Mouse (Mus musculus): ENCODE results near the gene Plce1. TPM values are rescaled to one million over a fixed set of nuclear protein-coding genes. Genes with fewer than 3 reads are reported as not detected.

The Plce1 gene
- polyA plus RNA-seq, 1 experiment from 2014 or later, result 4.3 TPM

DNA sequence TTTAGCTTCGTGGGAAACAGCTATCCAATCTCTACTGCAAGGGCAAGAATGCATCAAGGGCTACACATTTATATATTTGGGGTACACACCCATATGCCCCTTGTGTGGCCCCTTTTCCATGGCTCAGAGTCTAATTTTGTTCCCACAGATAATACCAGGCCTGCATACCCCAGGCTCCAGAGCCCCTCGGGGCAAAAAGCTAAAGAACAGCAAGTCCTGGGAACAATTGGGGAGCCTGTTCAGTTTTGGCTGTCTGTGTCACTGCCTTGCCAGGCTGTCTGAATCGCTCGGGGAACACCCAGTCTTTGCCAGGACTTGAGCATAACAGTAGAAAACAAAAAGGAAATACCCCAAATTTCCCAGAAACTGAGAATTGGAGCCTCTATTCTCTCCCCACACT is 20.2 kb upstream of the Plce1 start:
- no peak for DNase-seq (ENCODE audit: low spot score, missing footprints)
- no peak overlapping the region for H3K4me3 ChIP-seq (ENCODE audit: low read depth, low read length)

DNA sequence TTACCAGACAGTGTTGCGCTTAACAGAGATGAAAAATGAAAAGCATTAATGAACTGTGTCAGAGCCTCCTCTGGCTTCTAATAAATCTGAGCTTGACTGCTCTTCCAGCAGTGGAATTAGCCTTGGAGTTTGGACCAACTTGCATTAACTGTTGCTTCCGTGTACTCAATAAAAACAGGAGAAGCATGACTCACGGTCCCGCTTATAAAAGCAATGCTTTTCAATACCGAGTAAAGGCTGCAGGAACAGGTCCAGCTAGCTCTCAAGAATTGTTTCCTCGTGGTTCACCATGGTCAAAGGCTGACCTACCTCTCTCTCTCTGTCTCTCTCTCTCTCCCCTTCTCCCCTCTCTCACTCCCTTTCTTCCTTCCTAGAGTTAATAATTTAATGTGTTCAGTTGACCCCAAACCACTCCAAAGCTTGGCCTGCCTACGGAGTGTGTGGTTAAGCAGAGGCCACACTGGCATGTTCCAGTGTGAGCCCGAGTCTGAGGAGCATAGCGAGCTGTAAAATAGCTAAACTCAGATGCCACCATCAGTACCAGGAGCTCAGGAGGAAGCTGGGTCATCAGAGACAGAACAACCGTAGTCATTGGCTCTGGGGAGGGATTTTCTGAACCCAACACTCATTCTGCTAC is 10.5 kb upstream of the Plce1 start:
- no peak overlapping the region for H3K27ac ChIP-seq (ENCODE audit: low read depth, low read length)
- H3K27me3 ChIP-seq (ENCODE audit: control insufficient read depth, insufficient read depth, low read length), result no peaks in the 10 kb centered on the region
- H3K9ac ChIP-seq (ENCODE audit: low read length), result no peak overlapping the region
- H3K36me3 ChIP-seq (ENCODE audit: control insufficient read depth, insufficient read depth, low read length), result no peaks in the 10 kb centered on the region
- no peak overlapping the region for H3K4me2 ChIP-seq
- WGBS, result 87% methylated on average over 10 of the region's 10 CpGs
- ATAC-seq (ENCODE audit: low FRiP score) (no peak), DNase-seq (ENCODE audit: low spot score, missing footprints) (no peak)
- H3K9me3 ChIP-seq (ENCODE audit: control insufficient read depth, low read length), result no peaks in the 10 kb centered on the region
- H3K4me1 ChIP-seq (ENCODE audit: control insufficient read depth, insufficient read depth, low read length), result no peaks in the 10 kb centered on the region
- H3K4me3 ChIP-seq (ENCODE audit: low read depth, low read length), result no peak overlapping the region

More for the DNA sequence above, 20.2 kb upstream of the Plce1 start:
- WGBS, result 83% methylated on average over 4 of the region's 4 CpGs
- Histone ChIP-seq H3K27ac (ENCODE audit: low read depth, low read length) (no peak overlapping the region), H3K9ac (ENCODE audit: low read length) (no peak overlapping the region), H3K36me3 (ENCODE audit: control insufficient read depth, insufficient read depth, low read length) (no peaks in the 10 kb centered on the region), H3K9me3 (ENCODE audit: control insufficient read depth, low read length) (peaks cover 3% of the 10 kb centered on the region; the same call in 1 of the 2 replicates), H3K27me3 (ENCODE audit: control insufficient read depth, insufficient read depth, low read length) (no peaks in the 10 kb centered on the region), H3K4me2 (no peak overlapping the region), H3K4me1 (ENCODE audit: control insufficient read depth, insufficient read depth, low read length) (no peaks in the 10 kb centered on the region)
- ATAC-seq (ENCODE audit: low FRiP score), result no peak

DNA sequence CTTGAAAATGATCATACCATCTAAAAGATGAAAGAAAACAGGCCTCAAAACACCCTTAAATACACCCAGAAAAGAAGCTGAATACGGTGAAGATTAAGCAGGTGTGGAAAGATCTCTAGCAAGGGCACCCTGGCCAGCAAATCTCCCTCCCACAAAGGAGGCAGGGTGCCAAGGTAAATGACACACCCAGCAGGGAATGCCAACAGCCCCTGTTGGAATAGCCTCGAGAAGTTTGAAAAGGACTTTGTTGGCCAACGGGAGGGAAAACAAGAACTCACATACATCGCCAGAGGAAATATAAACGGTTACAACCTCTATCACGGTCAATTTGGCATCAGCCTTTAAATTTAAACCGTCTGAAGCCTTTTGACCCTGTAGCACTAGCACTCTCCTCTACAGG is 5.5 kb upstream of the Plce1 start:
- peaks cover 6% of the 10 kb centered on the region for H3K27me3 ChIP-seq (ENCODE audit: control insufficient read depth, insufficient read depth, low read length)
- H3K4me3 ChIP-seq (ENCODE audit: low read depth, low read length), result no peak overlapping the region
- H3K9ac ChIP-seq (ENCODE audit: low read length), result no peak overlapping the region
- WGBS, result 81% methylated on average over 7 of the region's 7 CpGs
- no peak for DNase-seq (ENCODE audit: low spot score, missing footprints)
- H3K4me2 ChIP-seq, result no peak overlapping the region
- ATAC-seq (ENCODE audit: low FRiP score), result no peak
- H3K4me1 ChIP-seq (ENCODE audit: control insufficient read depth, insufficient read depth, low read length), result peaks cover 11% of the 10 kb centered on the region
- H3K9me3 ChIP-seq (ENCODE audit: control insufficient read depth, low read length), result no peaks in the 10 kb centered on the region
- no peaks in the 10 kb centered on the region for H3K36me3 ChIP-seq (ENCODE audit: control insufficient read depth, insufficient read depth, low read length)
- H3K27ac ChIP-seq (ENCODE audit: low read depth, low read length), result no peak overlapping the region

DNA sequence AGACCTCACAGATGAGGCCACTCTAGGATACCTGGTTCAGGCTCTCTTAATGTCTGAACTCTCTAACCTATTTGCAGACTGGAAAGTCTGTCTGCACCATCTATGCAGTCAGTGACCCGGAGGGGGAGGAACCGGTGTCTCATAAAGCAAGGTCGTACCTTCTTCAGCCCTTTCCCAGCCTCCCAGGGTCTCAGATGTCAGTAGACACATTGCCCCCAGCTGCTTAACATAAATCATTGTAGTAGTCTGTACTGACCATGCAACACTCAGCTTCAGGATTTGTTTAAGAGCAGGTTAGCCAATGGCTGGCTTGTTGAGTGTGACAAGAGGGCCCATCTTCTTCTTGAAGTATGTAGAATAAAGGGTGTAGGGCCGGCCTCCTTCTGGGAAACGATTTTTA is 2.6 kb upstream of the Plce1 start:
- 47% methylated on average over 5 of the region's 5 CpGs for WGBS
- peaks cover 13% of the 10 kb centered on the region for H3K27me3 ChIP-seq (ENCODE audit: control insufficient read depth, insufficient read depth, low read length)
- DNase-seq (ENCODE audit: low spot score, missing footprints), result peak; percentile 87
- no peak overlapping the region for H3K27ac ChIP-seq (ENCODE audit: low read depth, low read length)
- no peak for ATAC-seq (ENCODE audit: low FRiP score)
- no peaks in the 10 kb centered on the region for H3K9me3 ChIP-seq (ENCODE audit: control insufficient read depth, low read length)
- no peak overlapping the region for H3K4me2 ChIP-seq
- no peaks in the 10 kb centered on the region for H3K36me3 ChIP-seq (ENCODE audit: control insufficient read depth, insufficient read depth, low read length)
- H3K9ac ChIP-seq (ENCODE audit: low read length), result no peak overlapping the region
- H3K4me1 ChIP-seq (ENCODE audit: control insufficient read depth, insufficient read depth, low read length), result peaks cover 22% of the 10 kb centered on the region
- H3K4me3 ChIP-seq (ENCODE audit: low read depth, low read length), result no peak overlapping the region

DNA sequence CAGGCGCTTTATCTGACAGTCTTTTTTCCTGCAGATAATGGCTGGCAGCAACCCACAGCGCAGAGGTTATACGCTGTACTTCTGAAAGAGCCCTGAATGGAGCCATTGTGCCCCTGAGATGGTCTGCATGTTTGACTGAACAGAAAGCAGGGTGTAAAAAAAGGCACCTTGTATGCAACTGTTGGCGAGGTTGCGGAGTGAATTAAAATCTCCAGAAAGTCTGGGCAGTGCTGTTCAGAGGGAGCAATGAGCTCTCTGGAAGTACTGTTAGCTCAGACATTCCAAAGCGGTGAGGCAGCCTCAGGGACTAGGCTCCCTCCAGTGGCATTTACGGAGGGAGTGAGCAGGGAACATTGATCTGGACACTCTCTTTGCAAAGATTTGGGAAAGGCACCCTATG is 2.0 kb upstream of the Plce1 start:
- Histone ChIP-seq H3K4me2 (0 out of 2 replicates have a peak overlapping the region, but pooled peaks have one; percentile 3), H3K9me3 (ENCODE audit: control insufficient read depth, low read length) (no peaks in the 10 kb centered on the region), H3K4me1 (ENCODE audit: control insufficient read depth, insufficient read depth, low read length) (peaks cover 22% of the 10 kb centered on the region), H3K27ac (ENCODE audit: low read depth, low read length) (peak overlapping the region; percentile 22; the same call in 1 of the 2 replicates), H3K36me3 (ENCODE audit: control insufficient read depth, insufficient read depth, low read length) (no peaks in the 10 kb centered on the region), H3K27me3 (ENCODE audit: control insufficient read depth, insufficient read depth, low read length) (peaks cover 17% of the 10 kb centered on the region), H3K4me3 (ENCODE audit: low read depth, low read length) (no peak overlapping the region), H3K9ac (ENCODE audit: low read length) (no peak overlapping the region)
- peak; percentile 68 for ATAC-seq (ENCODE audit: low FRiP score)
- WGBS, result 15% methylated on average over 7 of the region's 7 CpGs
- peak; percentile 94 for DNase-seq (ENCODE audit: low spot score, missing footprints)

DNA sequence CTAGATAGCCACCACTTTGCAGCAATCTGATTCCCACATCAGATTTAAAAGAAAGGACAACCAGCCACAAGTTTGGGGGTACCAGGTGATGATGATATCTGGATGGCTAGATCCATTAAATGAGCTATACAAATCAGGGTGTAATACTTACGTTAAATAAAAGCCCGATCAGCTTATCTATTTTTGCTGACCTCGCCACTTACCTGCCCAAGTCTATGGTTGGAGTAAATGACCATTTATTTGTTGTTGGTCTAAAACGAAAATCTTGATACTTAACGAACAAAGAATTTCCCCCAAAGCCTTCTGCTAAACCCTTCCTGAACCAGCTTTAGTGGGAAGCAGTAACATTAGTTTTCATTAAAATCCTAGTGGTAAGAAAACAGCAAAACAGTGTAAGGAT is 1.4 kb upstream of the Plce1 start:
- H3K9ac ChIP-seq (ENCODE audit: low read length), result no peak overlapping the region
- peaks cover 19% of the 10 kb centered on the region for H3K27me3 ChIP-seq (ENCODE audit: control insufficient read depth, insufficient read depth, low read length)
- no peak overlapping the region for H3K4me2 ChIP-seq
- H3K4me1 ChIP-seq (ENCODE audit: control insufficient read depth, insufficient read depth, low read length), result peaks cover 22% of the 10 kb centered on the region
- H3K4me3 ChIP-seq (ENCODE audit: low read depth, low read length), result no peak overlapping the region
- H3K36me3 ChIP-seq (ENCODE audit: control insufficient read depth, insufficient read depth, low read length), result no peaks in the 10 kb centered on the region
- ATAC-seq (ENCODE audit: low FRiP score) (no peak), DNase-seq (ENCODE audit: low spot score, missing footprints) (peak; percentile 86)
- 83% methylated on average over 5 of the region's 5 CpGs for WGBS
- H3K9me3 ChIP-seq (ENCODE audit: control insufficient read depth, low read length), result no peaks in the 10 kb centered on the region
- H3K27ac ChIP-seq (ENCODE audit: low read depth, low read length), result peak overlapping the region; percentile 22; the same call in 1 of the 2 replicates

DNA sequence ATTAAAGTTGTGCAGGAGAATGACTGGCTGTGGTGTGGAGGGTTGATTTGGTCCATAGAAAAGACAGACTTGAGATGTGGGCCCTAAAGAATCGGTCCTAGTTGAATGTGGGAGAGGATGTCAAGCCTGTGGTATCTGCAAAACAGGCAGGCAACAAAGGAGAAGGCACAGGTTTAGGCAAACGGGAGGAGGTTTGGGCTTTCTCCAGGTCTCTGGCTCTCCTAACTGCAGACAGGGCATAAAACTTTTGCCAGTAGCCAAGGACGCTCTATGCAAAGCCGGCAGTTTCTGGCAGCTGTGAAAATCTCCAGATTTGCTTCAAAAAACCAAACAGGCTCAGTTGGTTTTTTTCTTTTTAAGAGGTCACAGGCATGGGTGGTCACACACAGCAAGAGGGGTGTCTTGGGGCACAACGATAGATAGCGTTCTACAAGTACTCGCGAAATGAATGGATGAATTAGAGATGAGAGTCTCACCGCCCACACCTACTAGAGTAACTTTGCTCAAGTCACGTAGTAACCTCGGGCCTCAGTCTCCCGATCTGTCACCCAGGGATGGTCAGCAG is 671 bp upstream of the Plce1 start:
- Histone ChIP-seq H3K4me2 (peak overlapping the region; percentile 97), H3K4me3 (ENCODE audit: low read depth, low read length) (peak overlapping the region; percentile 61), H3K27me3 (ENCODE audit: control insufficient read depth, insufficient read depth, low read length) (peaks cover 24% of the 10 kb centered on the region), H3K9ac (ENCODE audit: low read length) (peak overlapping the region; percentile 71), H3K4me1 (ENCODE audit: control insufficient read depth, insufficient read depth, low read length) (peaks cover 22% of the 10 kb centered on the region), H3K9me3 (ENCODE audit: control insufficient read depth, low read length) (no peaks in the 10 kb centered on the region), H3K36me3 (ENCODE audit: control insufficient read depth, insufficient read depth, low read length) (no peaks in the 10 kb centered on the region), H3K27ac (ENCODE audit: low read depth, low read length) (no peak overlapping the region)
- WGBS, result 10% methylated on average over 12 of the region's 12 CpGs
- no peak for ATAC-seq (ENCODE audit: low FRiP score)
- peak; percentile 92 for DNase-seq (ENCODE audit: low spot score, missing footprints)

DNA sequence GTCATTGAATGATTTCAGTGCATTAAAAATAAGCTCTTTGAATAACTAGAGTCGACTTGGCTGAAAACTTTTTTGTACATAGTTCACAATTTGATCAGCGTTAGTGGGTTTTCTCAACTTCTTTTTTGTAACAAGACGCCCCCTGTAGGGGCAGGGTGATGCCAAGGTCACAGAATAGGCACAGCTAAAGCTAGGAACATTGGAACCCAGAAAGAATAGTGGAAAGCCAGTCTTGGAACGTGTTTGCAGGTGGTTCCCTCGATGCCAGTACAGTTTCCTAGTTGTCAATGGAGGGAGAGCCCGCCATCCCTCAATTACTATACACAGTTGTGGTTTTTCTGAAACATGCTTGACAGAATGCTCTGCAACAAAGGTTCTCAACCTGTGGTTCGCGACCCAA is 997 bp downstream of the Plce1 start:
- no peaks in the 10 kb centered on the region for H3K36me3 ChIP-seq (ENCODE audit: control insufficient read depth, insufficient read depth, low read length)
- H3K27me3 ChIP-seq (ENCODE audit: control insufficient read depth, insufficient read depth, low read length), result peaks cover 24% of the 10 kb centered on the region
- peak overlapping the region; percentile 61 for H3K4me3 ChIP-seq (ENCODE audit: low read depth, low read length)
- peak; percentile 93 for DNase-seq (ENCODE audit: low spot score, missing footprints)
- no peak for ATAC-seq (ENCODE audit: low FRiP score)
- H3K9ac ChIP-seq (ENCODE audit: low read length), result no peak overlapping the region
- 12% methylated on average over 8 of the region's 8 CpGs for WGBS
- H3K9me3 ChIP-seq (ENCODE audit: control insufficient read depth, low read length), result no peaks in the 10 kb centered on the region
- no peak overlapping the region for H3K27ac ChIP-seq (ENCODE audit: low read depth, low read length)
- H3K4me1 ChIP-seq (ENCODE audit: control insufficient read depth, insufficient read depth, low read length), result peaks cover 33% of the 10 kb centered on the region
- H3K4me2 ChIP-seq, result peak overlapping the region; percentile 97

DNA sequence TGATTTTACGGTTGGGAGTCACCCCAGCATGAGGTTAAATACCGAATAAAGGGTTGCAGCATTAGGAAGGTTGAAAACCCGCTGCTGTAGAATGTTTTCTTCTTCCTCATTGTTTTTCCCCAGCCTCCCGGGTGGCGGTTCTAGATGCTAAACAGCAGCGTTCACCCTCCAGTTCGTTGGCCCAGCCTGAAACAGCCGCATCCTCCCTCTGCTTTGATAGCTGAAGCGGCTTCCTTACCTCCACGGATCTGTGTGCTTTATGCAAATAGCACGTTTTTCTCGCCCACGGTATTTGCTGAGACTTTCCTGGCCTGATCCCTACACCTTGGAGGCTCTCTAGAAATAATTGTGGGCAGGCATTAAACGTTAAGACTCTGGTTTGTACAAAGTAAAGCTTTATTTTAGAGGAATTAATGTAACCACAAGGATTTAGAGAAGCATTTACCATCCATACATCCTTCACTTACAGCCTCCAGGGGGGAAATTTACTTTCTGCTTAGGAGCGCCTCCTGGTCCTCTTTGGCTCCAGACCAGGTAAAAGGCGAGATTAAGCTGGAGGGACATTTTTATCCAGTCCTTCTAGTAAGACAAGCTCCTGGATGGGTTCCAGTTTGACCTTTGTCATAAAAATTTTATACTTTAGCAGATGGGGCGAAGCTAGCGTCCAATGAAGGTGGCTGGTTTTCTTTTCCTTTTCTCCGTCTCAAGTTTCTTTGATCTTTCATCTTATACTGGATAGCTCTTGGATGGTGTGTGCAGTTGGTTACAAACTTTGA is 1.7 kb downstream of the Plce1 start:
- Histone ChIP-seq H3K36me3 (ENCODE audit: control insufficient read depth, insufficient read depth, low read length) (no peaks in the 10 kb centered on the region), H3K4me3 (ENCODE audit: low read depth, low read length) (peak overlapping the region; percentile 12; the same call in 1 of the 2 replicates), H3K9me3 (ENCODE audit: control insufficient read depth, low read length) (no peaks in the 10 kb centered on the region), H3K9ac (ENCODE audit: low read length) (no peak overlapping the region), H3K27ac (ENCODE audit: low read depth, low read length) (no peak overlapping the region), H3K4me1 (ENCODE audit: control insufficient read depth, insufficient read depth, low read length) (peaks cover 40% of the 10 kb centered on the region), H3K27me3 (ENCODE audit: control insufficient read depth, insufficient read depth, low read length) (peaks cover 24% of the 10 kb centered on the region), H3K4me2 (peak overlapping the region; percentile 97)
- ATAC-seq (ENCODE audit: low FRiP score) (no peak), DNase-seq (ENCODE audit: low spot score, missing footprints) (no peak)
- WGBS, result 22% methylated on average over 19 of the region's 19 CpGs

Measured in midbrain, embryonic 11.5 days (tissue).